Mouse (Mus musculus): ENCODE data around the gene Fign.

- no peak for TF ChIP-seq CTCF (IDR thresholded peaks at IDR 0.05)
- TF ChIP-seq EP300 (IDR thresholded peaks at IDR 0.05) = no peak
Observed at GRCm38 (mm10) chr2:64083853-64084427, 13.9 kb downstream of the Fign start.

All from lung, postnatal 0 days (tissue).